Mouse (Mus musculus) cerebellum, adult 9-11 months (tissue): ENCODE results near the gene Fam219b.

Experiments used
- DNase-seq: peaks from one replicate; pipeline ENCODE4 v3.0.0; 2022

The Fam219b gene

DNA sequence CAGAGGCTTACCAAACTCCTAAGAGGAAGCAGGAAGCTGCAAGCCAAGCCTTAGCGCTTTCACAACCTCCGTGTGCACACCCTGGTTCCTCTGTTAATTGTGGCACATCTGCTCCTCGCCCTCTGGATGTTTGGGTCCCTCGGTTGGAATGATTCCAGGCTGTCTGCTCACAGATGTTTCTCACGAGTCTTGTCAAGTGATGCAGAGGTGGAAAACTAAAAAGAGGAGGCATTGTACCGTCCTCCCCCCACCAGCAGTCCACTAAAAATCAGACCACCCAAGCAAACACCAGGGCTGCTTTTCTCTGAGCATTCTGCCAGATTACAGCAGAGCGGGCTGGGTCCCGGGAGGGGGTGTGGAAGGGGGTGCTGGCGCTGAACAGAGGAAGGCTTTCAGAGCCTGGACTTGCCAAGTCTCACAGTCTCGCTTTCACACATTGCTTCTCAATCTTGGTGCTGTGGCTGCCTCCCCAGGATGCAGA is 28.5 kb downstream of the Fam219b start:
- no peak for DNase-seq

GRCm38 (mm10) chr9:57566846-57567245 is 29.5 kb downstream of the Fam219b start:
- DNase-seq: no peak

DNA sequence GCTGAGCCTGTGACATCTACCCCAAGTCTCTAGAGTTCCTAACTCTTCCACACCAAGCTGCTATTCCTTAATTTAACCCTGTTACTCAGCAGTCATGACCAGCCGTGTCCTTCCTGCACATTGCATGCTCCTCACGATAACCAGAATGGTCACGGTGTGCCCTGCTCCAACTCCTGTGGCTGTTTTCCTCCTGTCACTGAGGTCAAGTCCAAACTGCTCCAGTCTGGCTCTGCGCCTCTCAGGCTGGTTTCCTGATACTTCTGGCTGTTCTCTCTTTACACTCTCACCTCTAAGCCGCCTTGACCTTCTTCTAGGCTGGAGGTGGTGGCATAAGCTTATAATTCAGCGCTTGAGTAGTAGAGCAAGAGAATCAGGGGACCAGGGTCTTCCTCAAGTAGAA is 31.2 kb downstream of the Fam219b start:
- DNase-seq: no peak

- no peak for DNase-seq
Measured at GRCm38 (mm10) chr9:57574397-57574796, 37.1 kb downstream of the Fam219b start.

- DNase-seq: no peak
Measured at GRCm38 (mm10) chr9:57575577-57575976, 38.2 kb downstream of the Fam219b start.

GRCm38 (mm10) chr9:57577144-57577849 is 40.0 kb downstream of the Fam219b start:
- no peak for DNase-seq

GRCm38 (mm10) chr9:57584991-57585390 is 47.7 kb downstream of the Fam219b start:
- no peak for DNase-seq

- peak; percentile 81 for DNase-seq
Measured at GRCm38 (mm10) chr9:57589224-57590126, 52.1 kb downstream of the Fam219b start, which contains the start of gene Ulk3. Gene Ulk3, plus strand, starts transcription at chr9:57589452.

- DNase-seq: no peak
Measured at GRCm38 (mm10) chr9:57590726-57591125, 53.4 kb downstream of the Fam219b start.
